ENCODE assay signal across 11 mouse cellular contexts in the genomic region with DNA sequence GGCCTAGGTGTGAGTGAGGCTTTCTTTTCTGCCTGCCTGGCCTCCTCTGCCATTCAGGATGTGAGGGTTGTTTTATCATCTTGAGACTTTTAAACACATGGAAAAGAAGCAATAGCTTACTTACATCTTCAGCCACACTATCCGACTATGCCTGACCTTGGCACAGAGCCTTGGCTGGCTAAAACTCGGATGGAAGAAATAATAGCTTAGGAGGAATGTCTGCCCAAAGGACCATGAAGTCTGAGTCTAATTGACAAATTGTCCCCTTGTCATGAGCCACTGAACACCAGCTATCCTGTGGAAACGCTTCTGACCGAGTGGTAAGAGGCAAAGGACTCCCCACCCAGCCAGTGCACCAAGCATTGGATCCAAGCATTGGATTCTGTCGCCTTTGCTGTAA. TPM values are rescaled to one million over a fixed set of nuclear protein-coding genes. Genes with fewer than 3 reads are reported as not detected.
DNase-seq lines count a peak whose midpoint lies in the region; TF ChIP-seq lines count a peak whose summit lies in the region.
"Had no signal": no experiment of that assay in that cellular context is flagged by ENCODE, and none has a peak within 500 bp of the region (broad histone marks: within the 10 kb centered on the region; RNA-seq: fewer than 3 reads in every experiment).

No protein-coding gene starts in this region.

- no peak overlapping the region for H3K4me3 ChIP-seq in kidney, adult 2 months (ENCODE audit: insufficient read depth, low read depth, low read length)
- no peak overlapping the region for H3K4me3 ChIP-seq in small intestine, adult 2 months (ENCODE audit: low read depth, low read length)
- H3K4me3 ChIP-seq: embryonic facial prominence, embryonic 12.5 days; forebrain, embryonic 15.5 days; heart, embryonic 15.5 days had no signal

- TF ChIP-seq POLR2A in kidney, adult 2 months (IDR thresholded peaks at IDR 0.05; ENCODE audit: low read depth, low read length): no peak
- no peak for TF ChIP-seq POLR2A in small intestine, adult 2 months (IDR thresholded peaks at IDR 0.05; ENCODE audit: low read depth, low read length)

- no peak overlapping the region for H3K27ac ChIP-seq in kidney, adult 2 months (ENCODE audit: insufficient read depth, low read depth, low read length)
- H3K27ac ChIP-seq in small intestine, adult 2 months (ENCODE audit: insufficient read depth, low read depth, low read length): 0 out of 2 replicates have a peak overlapping the region, but pooled peaks have one; percentile 4
- H3K27ac ChIP-seq: forebrain, embryonic 15.5 days; macrophage had no signal

- H3K36me3 ChIP-seq in kidney, adult 2 months (ENCODE audit: control insufficient read depth, insufficient read depth, low read length): no peaks in the 10 kb centered on the region
- no peaks in the 10 kb centered on the region for H3K36me3 ChIP-seq in small intestine, adult 2 months (ENCODE audit: control insufficient read depth, insufficient read depth, low read length)

- TF ChIP-seq CTCF in kidney, adult 2 months (conservative IDR thresholded peaks at IDR 0.05; ENCODE audit: insufficient read depth, insufficient read length, low read depth, low read length): no peak
- TF ChIP-seq CTCF in small intestine, adult 2 months (IDR thresholded peaks at IDR 0.05; ENCODE audit: extremely low read depth, insufficient read length, insufficient replicate concordance, low read depth, low read length): no peak

- 31% methylated on average over 5 of the region's 5 CpGs for WGBS in kidney, adult 2 months
- 65% methylated on average over 5 of the region's 5 CpGs for WGBS in small intestine, adult 2 months

- H3K4me1 ChIP-seq in kidney, adult 2 months (ENCODE audit: control insufficient read depth, insufficient read depth, low read length): no peaks in the 10 kb centered on the region
- peaks cover 5% of the 10 kb centered on the region; the same call in 1 of the 2 replicates for H3K4me1 ChIP-seq in small intestine, adult 2 months (ENCODE audit: control insufficient read depth, insufficient read depth, insufficient read length, low read length)

- no peaks in the 10 kb centered on the region for H3K27me3 ChIP-seq in kidney, adult 2 months (replicated peaks; ENCODE audit: control insufficient read depth, insufficient read depth, low read length)
- no peaks in the 10 kb centered on the region for H3K27me3 ChIP-seq in small intestine, adult 2 months (ENCODE audit: control insufficient read depth, insufficient read depth, low read length)
- H3K27me3 ChIP-seq: embryonic facial prominence, embryonic 12.5 days; forebrain, embryonic 15.5 days; heart, embryonic 15.5 days had no signal

- peak; percentile 15 for DNase-seq in kidney, adult 2 months
- no peak for DNase-seq in kidney, postnatal 14 days
- peak; percentile 50 for DNase-seq in ovary, adult 18-20 months (ENCODE audit: low spot score)
- no peak for DNase-seq in ovary, postnatal 10 days (ENCODE audit: low spot score)
- DNase-seq in kidney, postnatal 4 days: peak; percentile 24 to 49
- DNase-seq in urinary bladder, postnatal 10 days (ENCODE audit: low spot score): no peak

RNA-seq across cellular contexts. Expression of a gene that starts 57.5 kb away (rescaled TPM):
- polyA plus RNA-seq in kidney, adult 2 months (2012; rRNA removed): 2.0 and 2.5 TPM in 2 replicates
- 3.9 TPM in 2 replicates for polyA plus RNA-seq in small intestine, adult 2 months (2012; rRNA removed)

Comparison
In these comparisons a context has a peak if more than half of its experiments do, and no peak if none do; other contexts are left out.
1. DNase-seq: peak in kidney, adult 2 months (single experiment), ovary, adult 18-20 months (single experiment) and kidney, postnatal 4 days (2 of 2); none in kidney, postnatal 14 days (single experiment), ovary, postnatal 10 days (single experiment) and urinary bladder, postnatal 10 days (single experiment).